Mouse (Mus musculus) lung, postnatal 14 days (tissue): ENCODE results near the gene Polr3c.
"Not testable (repeated sequence)": the region's sequence is repeated elsewhere in the genome, so short reads cannot be mapped to it uniquely, and the experiment has no call there.

Experiments used
- DNase-seq: peaks from one replicate; pipeline ENCODE4 v3.0.0; 2021

Polr3c gene

GRCm38 (mm10) chr3:96727343-96727827 is at the start of gene Polr3c, which contains the start of gene Rnf115:
Gene Polr3c (minus strand): TSS chr3:96727628.
Gene Rnf115 (plus strand): TSS chr3:96727664.
- peak; percentile 95 for DNase-seq

GRCm38 (mm10) chr3:96777120-96777519 is 49.7 kb upstream of the Polr3c start:
- no peak for DNase-seq

GRCm38 (mm10) chr3:96772949-96773348 is 45.5 kb upstream of the Polr3c start:
- DNase-seq, result no peak

GRCm38 (mm10) chr3:96769971-96770370 is 42.5 kb upstream of the Polr3c start:
- no peak for DNase-seq

GRCm38 (mm10) chr3:96764528-96764927 is 37.1 kb upstream of the Polr3c start:
- no peak for DNase-seq

- no peak for DNase-seq
Measured at GRCm38 (mm10) chr3:96759695-96760094, 32.3 kb upstream of the Polr3c start.

- no peak for DNase-seq
Measured at GRCm38 (mm10) chr3:96757691-96758090, 30.3 kb upstream of the Polr3c start.

- DNase-seq, result no peak
Measured at GRCm38 (mm10) chr3:96755935-96756334, 28.5 kb upstream of the Polr3c start.

- DNase-seq, result no peak
Measured at GRCm38 (mm10) chr3:96746829-96747228, 19.4 kb upstream of the Polr3c start.

- no peak for DNase-seq
Measured at GRCm38 (mm10) chr3:96744348-96744747, 16.9 kb upstream of the Polr3c start.

- DNase-seq, result not testable (repeated sequence)
Measured at GRCm38 (mm10) chr3:96740279-96740678, 12.9 kb upstream of the Polr3c start.

- no peak for DNase-seq
Measured at GRCm38 (mm10) chr3:96737995-96738394, 10.6 kb upstream of the Polr3c start.

GRCm38 (mm10) chr3:96737013-96737740 is 9.7 kb upstream of the Polr3c start:
- DNase-seq, result no peak

GRCm38 (mm10) chr3:96735200-96735599 is 7.8 kb upstream of the Polr3c start:
- no peak for DNase-seq

GRCm38 (mm10) chr3:96733984-96734383 is 6.6 kb upstream of the Polr3c start:
- no peak for DNase-seq

GRCm38 (mm10) chr3:96730785-96731184 is 3.4 kb upstream of the Polr3c start:
- DNase-seq, result no peak

GRCm38 (mm10) chr3:96729403-96729784 is 2.0 kb upstream of the Polr3c start:
- DNase-seq, result no peak

GRCm38 (mm10) chr3:96728634-96729402 is 1.4 kb upstream of the Polr3c start:
- DNase-seq, result no peak

GRCm38 (mm10) chr3:96727828-96728633 is 603 bp upstream of the Polr3c start:
- DNase-seq, result no peak

GRCm38 (mm10) chr3:96719173-96719572 is 8.3 kb downstream of the Polr3c start:
- peak; percentile 44 for DNase-seq

- DNase-seq, result peak; percentile 25
Measured at GRCm38 (mm10) chr3:96715854-96716253, 11.6 kb downstream of the Polr3c start.

- no peak for DNase-seq
Measured at GRCm38 (mm10) chr3:96714286-96714685, 13.1 kb downstream of the Polr3c start.

GRCm38 (mm10) chr3:96708684-96709064 is 18.8 kb downstream of the Polr3c start:
- no peak for DNase-seq
